Mouse (Mus musculus) thymus, adult 2 months (tissue): ENCODE results near the gene Gm21988. TPM values are rescaled to one million over a fixed set of nuclear protein-coding genes. Genes with fewer than 3 reads are reported as not detected.

ENCODE experiments used
- DNase-seq: peaks from one replicate; pipeline ENCODE4 v3.0.0; 2021
- H3K27ac ChIP-seq: fragments of 200-500 bp; 2 replicates; pipeline ENCODE4 v1.5.1; 2012; ENCODE audit warnings: low read length, control low read depth; ENCODE audit not compliant: control insufficient read depth, insufficient read depth
- H3K27me3 ChIP-seq: fragments of 200-500 bp; 2 replicates; pipeline ENCODE4 v1.6.1; 2012; ENCODE audit warnings: mild to moderate bottlenecking, low read length, moderate library complexity, mixed read lengths; ENCODE audit not compliant: control insufficient read depth, insufficient read depth
- H3K36me3 ChIP-seq: fragments of 200-500 bp; 2 replicates; pipeline ENCODE4 v1.6.1; 2012; ENCODE audit warnings: mild to moderate bottlenecking, low read length, moderate library complexity; ENCODE audit not compliant: control insufficient read depth, insufficient read depth
- H3K4me1 ChIP-seq: fragments of 200-500 bp; replicated peaks from 2 replicates; pipeline ENCODE4 v1.6.1; 2012; ENCODE audit warnings: low read length; ENCODE audit not compliant: control insufficient read depth, insufficient read depth
- H3K4me3 ChIP-seq: fragments of 200-500 bp; 2 replicates; pipeline ENCODE4 v1.5.1; 2012; ENCODE audit warnings: mild to moderate bottlenecking, low read length, control low read depth, moderate library complexity; ENCODE audit not compliant: control insufficient read depth, insufficient read depth
- CTCF ChIP-seq: fragments of 200-500 bp; IDR thresholded peaks from 2 replicates; pipeline ENCODE4 v1.5.1; 2012; ENCODE audit warnings: mild to moderate bottlenecking, control low read depth, low read length, moderate library complexity, borderline replicate concordance; ENCODE audit not compliant: control insufficient read depth, poor library complexity, insufficient read depth; ENCODE audit errors: extremely low read depth
- POLR2A ChIP-seq: fragments of 200-500 bp; IDR thresholded peaks from 2 replicates; pipeline ENCODE4 v1.6.1; 2012; ENCODE audit warnings: mild to moderate bottlenecking, low read length, control low read depth, moderate library complexity; ENCODE audit not compliant: control insufficient read depth, poor library complexity, insufficient read depth; ENCODE audit errors: extremely low read depth
- WGBS: fragments of 180-500 bp; shearing (Covaris S2); methylation state at CpG from one replicate; pipeline ENCODE4 v1.1.7; 2018; 5-methylcytosine and 5-hydroxymethylcytosine counted together
- polyA plus RNA-seq: library from polyadenylated mRNA; depleted of rRNA; stranded (reverse); fragments of >200 nt; gene quantifications from 2 replicates; pipeline ENCODE4 v1.2.3, GENCODE M21; 2012; rRNA removed

Gm21988 gene
- polyA plus RNA-seq, 1 experiment, result 11.1 TPM

DNA sequence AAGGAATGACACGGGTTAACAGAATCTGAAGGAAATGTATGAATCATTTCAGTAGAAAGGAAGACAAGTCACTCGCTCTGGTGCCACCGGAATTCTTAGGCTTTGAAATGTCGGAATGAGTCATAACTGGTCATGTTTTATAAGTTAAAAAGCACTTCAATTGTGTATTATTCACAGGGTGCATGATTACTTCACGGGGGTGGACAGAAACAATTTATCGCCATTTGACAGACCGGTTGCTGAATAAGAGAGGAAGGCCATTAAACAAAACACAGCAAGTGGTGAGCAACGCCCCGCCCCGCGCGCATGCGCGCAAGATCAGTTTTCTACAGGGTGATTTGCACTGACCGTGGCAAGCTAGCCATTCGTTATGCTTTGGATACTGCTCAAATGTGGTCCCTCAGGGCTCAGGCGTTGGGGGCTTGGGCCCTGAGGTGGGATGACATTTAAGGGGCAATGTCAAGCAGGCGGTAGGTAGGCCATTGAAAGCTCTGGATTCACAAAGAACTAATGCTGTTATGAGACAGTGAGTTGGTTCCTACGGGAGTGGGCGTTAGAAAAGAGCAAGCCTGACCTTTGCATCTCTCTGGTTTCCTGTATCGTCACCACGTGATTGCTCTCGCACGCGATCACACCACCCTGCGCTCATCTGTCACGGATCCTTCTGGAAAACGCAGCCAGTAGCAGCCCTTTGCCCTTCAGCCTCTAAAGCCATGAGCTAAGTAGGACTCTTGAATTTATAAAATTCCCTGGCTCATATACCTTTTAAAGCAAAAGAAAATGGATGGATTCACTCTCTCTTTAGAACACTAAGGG is 50.1 kb downstream of the Gm21988 start:
- 95% methylated on average over 28 of the region's 28 CpGs for WGBS
- no peaks in the 10 kb centered on the region for H3K27me3 ChIP-seq
- H3K4me3 ChIP-seq, result no peak overlapping the region
- no peak for DNase-seq
- no peak overlapping the region for H3K27ac ChIP-seq
- no peak for TF ChIP-seq CTCF
- TF ChIP-seq POLR2A, result no peak
- no peaks in the 10 kb centered on the region for H3K36me3 ChIP-seq
- H3K4me1 ChIP-seq, result no peaks in the 10 kb centered on the region

Other genes with a start within 250 kb of the Gm21988 start
- gene Gabarap, start 248.7 kb downstream of the Gm21988 start, polyA plus RNA-seq, result 270 and 395 TPM in 2 replicates
- 36.5 and 43.4 TPM in 2 replicates for gene Phf23, start 244.1 kb downstream of the Gm21988 start, polyA plus RNA-seq
- gene Dvl2, start 239.2 kb downstream of the Gm21988 start, polyA plus RNA-seq, result 52.4 and 55.7 TPM in 2 replicates
- gene Acadvl, start 224.4 kb downstream of the Gm21988 start, polyA plus RNA-seq, result 88.5 and 110 TPM in 2 replicates
- 71.7 and 72.1 TPM in 2 replicates for gene Dlg4, start 222.9 kb downstream of the Gm21988 start, polyA plus RNA-seq
- gene Asgr1, start 185.7 kb downstream of the Gm21988 start, polyA plus RNA-seq, result 1.3 TPM in 1 of 2 replicates, not detected in the other
- 0.65 and 1.2 TPM in 2 replicates for gene Asgr2, start 147.2 kb downstream of the Gm21988 start, polyA plus RNA-seq
- gene Mgl2, start 109.5 kb downstream of the Gm21988 start, polyA plus RNA-seq, result 6.4 and 6.8 TPM in 2 replicates
- gene Clec10a, start 83.6 kb downstream of the Gm21988 start, polyA plus RNA-seq, result 4.1 and 4.6 TPM in 2 replicates
- gene Slc16a11, start 27.1 kb downstream of the Gm21988 start, polyA plus RNA-seq, result 4.5 and 5.3 TPM in 2 replicates
- 2.9 and 6.1 TPM in 2 replicates for gene Slc16a13, start 18.8 kb downstream of the Gm21988 start, polyA plus RNA-seq
- 0.97 and 1.6 TPM in 2 replicates for gene Bcl6b, start 10.0 kb downstream of the Gm21988 start, polyA plus RNA-seq
- gene 0610010K14Rik, start 1.9 kb downstream of the Gm21988 start, polyA plus RNA-seq, result 150 and 153 TPM in 2 replicates
- 173 and 186 TPM in 2 replicates for gene Rnasek, start within 50 bp of the Gm21988 start, polyA plus RNA-seq
- gene Alox12, start 15.5 kb upstream of the Gm21988 start, polyA plus RNA-seq, result 0.68 and 1.2 TPM in 2 replicates
- 38.5 and 44.2 TPM in 2 replicates for gene Alox12e, start 82.8 kb upstream of the Gm21988 start, polyA plus RNA-seq
- gene Alox15, start 112.2 kb upstream of the Gm21988 start, polyA plus RNA-seq, result 10.3 and 14.5 TPM in 2 replicates
- 33.0 and 40.4 TPM in 2 replicates for gene Pelp1, start 170.2 kb upstream of the Gm21988 start, polyA plus RNA-seq
- gene Arrb2, start 192.8 kb upstream of the Gm21988 start, polyA plus RNA-seq, result 213 and 220 TPM in 2 replicates
- 29.1 and 34.8 TPM in 2 replicates for gene Med11, start 212.1 kb upstream of the Gm21988 start, polyA plus RNA-seq
- 27.0 and 31.2 TPM in 2 replicates for gene Zmynd15, start 219.6 kb upstream of the Gm21988 start, polyA plus RNA-seq
- 57.7 and 92.8 TPM in 2 replicates for gene Cxcl16, start 220.2 kb upstream of the Gm21988 start, polyA plus RNA-seq